Mouse (Mus musculus) embryonic fibroblast, embryonic 13.5 days (primary cell): ENCODE measurements around the gene Rrp1b. TPM values are rescaled to one million over a fixed set of nuclear protein-coding genes. Genes with fewer than 3 reads are reported as not detected.

Experiments used
- H3K27ac ChIP-seq: 2 replicates; pipeline ENCODE4 v1.5.1; 2012; ENCODE audit warnings: low read length, control low read depth, inconsistent platforms; ENCODE audit not compliant: insufficient read depth
- H3K4me1 ChIP-seq: 2 replicates; pipeline ENCODE4 v1.6.1; 2011; ENCODE audit warnings: low read length; ENCODE audit not compliant: control insufficient read depth, insufficient read depth
- H3K4me3 ChIP-seq: 2 replicates; pipeline ENCODE4 v1.5.1; 2011; ENCODE audit warnings: mild to moderate bottlenecking, control low read depth, low read length; ENCODE audit not compliant: insufficient read depth
- CTCF ChIP-seq: IDR thresholded peaks from 2 replicates; pipeline ENCODE4 v1.5.1; 2011; ENCODE audit warnings: mild to moderate bottlenecking, control low read depth, low read length, moderate library complexity, borderline replicate concordance; ENCODE audit not compliant: insufficient read depth
- POLR2A ChIP-seq: IDR thresholded peaks from 2 replicates; pipeline ENCODE4 v1.6.1; 2011; ENCODE audit warnings: low read depth, mild to moderate bottlenecking, control low read depth, low read length, moderate library complexity
- polyA plus RNA-seq: library from polyadenylated mRNA; stranded (reverse); fragments of >200 nt; gene quantifications from 2 replicates; pipeline ENCODE4 v1.2.4, GENCODE M21; 2011; ENCODE audit warnings: low read depth; ENCODE audit not compliant: missing spikeins, insufficient read length

Gene Rrp1b
- polyA plus RNA-seq, result 30.0 and 38.6 TPM in 2 replicates

GRCm38 (mm10) chr17:32035609-32036508, at the start of gene Rrp1b, which contains the start of gene Hsf2bp:
Gene Rrp1b (plus strand): TSS chr17:32036100.
Gene Hsf2bp (minus strand): TSS chr17:32036349.
- Histone ChIP-seq H3K4me1 (peaks cover 13% of the 10 kb centered on the region), H3K27ac (peak within 1 kb of the TSS; percentile 6; the same call in 1 of the 2 replicates), H3K4me3 (peak within 1 kb of the TSS; percentile 82)
- TF ChIP-seq CTCF (no peak), POLR2A (peak; percentile 98)

GRCm38 (mm10) chr17:31986915-31987314, 49.0 kb upstream of the Rrp1b start:
- no peak for TF ChIP-seq POLR2A
- TF ChIP-seq CTCF, result no peak
- Histone ChIP-seq H3K4me3 (no peak overlapping the region), H3K4me1 (peaks cover 8% of the 10 kb centered on the region; the same call in 1 of the 2 replicates), H3K27ac (no peak overlapping the region)

- TF ChIP-seq CTCF (no peak), POLR2A (no peak)
- H3K4me3 ChIP-seq, result no peak overlapping the region
- H3K27ac ChIP-seq, result no peak overlapping the region
- no peaks in the 10 kb centered on the region; the same call in 1 of the 2 replicates for H3K4me1 ChIP-seq
These were observed 46.9 kb upstream of the Rrp1b start for GRCm38 (mm10) chr17:31989035-31989434.

GRCm38 (mm10) chr17:31992004-31992403, 43.9 kb upstream of the Rrp1b start:
- H3K4me3 ChIP-seq, result no peak overlapping the region
- no peak for TF ChIP-seq POLR2A
- no peak for TF ChIP-seq CTCF
- no peak overlapping the region for H3K27ac ChIP-seq
- peaks cover 4% of the 10 kb centered on the region for H3K4me1 ChIP-seq

- Histone ChIP-seq H3K27ac (peak overlapping the region; percentile 1; the same call in 1 of the 2 replicates), H3K4me1 (peaks cover 4% of the 10 kb centered on the region), H3K4me3 (no peak overlapping the region)
- TF ChIP-seq CTCF, result no peak
- no peak for TF ChIP-seq POLR2A
These were observed 42.5 kb upstream of the Rrp1b start for GRCm38 (mm10) chr17:31993354-31993753.

GRCm38 (mm10) chr17:31994132-31994531, 41.8 kb upstream of the Rrp1b start:
- Histone ChIP-seq H3K27ac (peak overlapping the region; percentile 87), H3K4me1 (peaks cover 4% of the 10 kb centered on the region), H3K4me3 (no peak overlapping the region)
- TF ChIP-seq CTCF (no peak), POLR2A (no peak)

- H3K4me3 ChIP-seq, result no peak overlapping the region
- no peak overlapping the region for H3K27ac ChIP-seq
- TF ChIP-seq CTCF (no peak), POLR2A (no peak)
- peaks cover 4% of the 10 kb centered on the region for H3K4me1 ChIP-seq
These were observed 40.1 kb upstream of the Rrp1b start for GRCm38 (mm10) chr17:31995784-31996183.

- Histone ChIP-seq H3K4me3 (no peak overlapping the region), H3K27ac (no peak overlapping the region), H3K4me1 (peaks cover 4% of the 10 kb centered on the region)
- TF ChIP-seq CTCF (no peak), POLR2A (no peak)
These were observed 39.6 kb upstream of the Rrp1b start for GRCm38 (mm10) chr17:31996331-31996730.

- TF ChIP-seq CTCF (no peak), POLR2A (no peak)
These were observed 37.5 kb upstream of the Rrp1b start for GRCm38 (mm10) chr17:31998351-31998750.

GRCm38 (mm10) chr17:32003251-32003650, 32.6 kb upstream of the Rrp1b start:
- Histone ChIP-seq H3K4me3 (no peak overlapping the region), H3K4me1 (no peaks in the 10 kb centered on the region), H3K27ac (no peak overlapping the region)
- TF ChIP-seq CTCF (no peak), POLR2A (no peak)

More at GRCm38 (mm10) chr17:31998351-31998750, 37.5 kb upstream of the Rrp1b start:
- peaks cover 4% of the 10 kb centered on the region for H3K4me1 ChIP-seq
- no peak overlapping the region for H3K4me3 ChIP-seq
- no peak overlapping the region for H3K27ac ChIP-seq
